Mouse (Mus musculus): ENCODE data around the gene Cfap100. TPM values are rescaled to one million over a fixed set of nuclear protein-coding genes. Genes with fewer than 3 reads are reported as not detected.

Gene Cfap100
- total RNA-seq (2021): 0.67 and 1.4 TPM in 2 replicates
- long read RNA-seq, experiment 1: 0 reads
- long read RNA-seq, experiment 2, partial matches to known transcripts: 0 of 1 reads
- long read RNA-seq, experiment 2, other reads (novel, unspliced or antisense): 0 of 1 reads

GRCm38 (mm10) chr6:90428380-90428974 is at the start of gene Cfap100:
Gene Cfap100, minus strand, starts transcription at chr6:90428797.
- peak; percentile 90 for DNase-seq

GRCm38 (mm10) chr6:90476941-90477518 is 48.4 kb upstream of the Cfap100 start:
- DNase-seq: peak; percentile 45

- DNase-seq: no peak
Observed at GRCm38 (mm10) chr6:90475854-90476212, 47.2 kb upstream of the Cfap100 start.

- no peak for DNase-seq
Observed at GRCm38 (mm10) chr6:90475176-90475853, 46.7 kb upstream of the Cfap100 start.

GRCm38 (mm10) chr6:90474361-90474750 is 45.8 kb upstream of the Cfap100 start:
- no peak for DNase-seq

- no peak for DNase-seq
Observed at GRCm38 (mm10) chr6:90473630-90474360, 45.2 kb upstream of the Cfap100 start.

GRCm38 (mm10) chr6:90472697-90473096 is 44.1 kb upstream of the Cfap100 start:
- DNase-seq: no peak

- no peak for DNase-seq
Observed at GRCm38 (mm10) chr6:90472079-90472478, 43.5 kb upstream of the Cfap100 start.

- peak; percentile 43 for DNase-seq
Observed at GRCm38 (mm10) chr6:90470947-90471541, 42.4 kb upstream of the Cfap100 start.

- DNase-seq: no peak
Observed at GRCm38 (mm10) chr6:90470255-90470654, 41.7 kb upstream of the Cfap100 start.

GRCm38 (mm10) chr6:90469041-90469440 is 40.4 kb upstream of the Cfap100 start:
- DNase-seq: no peak

GRCm38 (mm10) chr6:90468216-90468615 is 39.6 kb upstream of the Cfap100 start:
- DNase-seq: no peak

- peak; percentile 52 for DNase-seq
Observed at GRCm38 (mm10) chr6:90466847-90467410, 38.3 kb upstream of the Cfap100 start.

GRCm38 (mm10) chr6:90466079-90466478 is 37.5 kb upstream of the Cfap100 start:
- DNase-seq: peak; percentile 86

GRCm38 (mm10) chr6:90465028-90465640 is 36.5 kb upstream of the Cfap100 start:
- DNase-seq: no peak

- DNase-seq: no peak
Observed at GRCm38 (mm10) chr6:90463890-90464421, 35.4 kb upstream of the Cfap100 start.

- DNase-seq: peak; percentile 95
Observed at GRCm38 (mm10) chr6:90463228-90463862, 34.7 kb upstream of the Cfap100 start.

GRCm38 (mm10) chr6:90462841-90463227 is 34.2 kb upstream of the Cfap100 start:
- DNase-seq: no peak

GRCm38 (mm10) chr6:90462181-90462706 is 33.6 kb upstream of the Cfap100 start, which contains the start of gene Klf15:
Gene Klf15, plus strand, starts transcription at chr6:90462576.
- peak; percentile 90 for DNase-seq

GRCm38 (mm10) chr6:90461771-90462170 is 33.2 kb upstream of the Cfap100 start:
- no peak for DNase-seq

Measured in adrenal gland, postnatal 14 days (tissue).